ENCODE assay signal across 22 mouse cellular contexts in genomic region chr9:87405115-87405720, GRCm38 (mm10).
"Had no signal": no experiment of that assay in that cellular context is flagged by ENCODE, and none has a peak within 500 bp of the region (broad histone marks: within the 10 kb centered on the region; RNA-seq: fewer than 3 reads in every experiment).

No protein-coding gene starts in this region.

- ATAC-seq: intestine, embryonic 16.5 days had no signal

- H3K4me3 ChIP-seq: limb, embryonic 12.5 days; limb, embryonic 15.5 days; lung, embryonic 15.5 days; neural tube, embryonic 12.5 days; neural tube, embryonic 15.5 days; stomach, embryonic 15.5 days had no signal

- H3K9ac ChIP-seq: limb, embryonic 12.5 days; limb, embryonic 15.5 days; liver, embryonic 14.5 days; lung, embryonic 15.5 days; neural tube, embryonic 12.5 days; neural tube, embryonic 15.5 days; stomach, embryonic 15.5 days had no signal

- DNase-seq: kidney, adult 18-20 months; kidney, adult 9 months; kidney, postnatal 10 days; kidney, postnatal 36 days; left cerebral cortex, postnatal 4 days; lung, adult 18-20 months; lung, postnatal 14 days; midbrain, embryonic 14.5 days; right cerebral cortex, adult 18-20 months; right cerebral cortex, postnatal 14 days; right cerebral cortex, postnatal 4 days; thymus, postnatal 25 days had no signal

- H3K4me2 ChIP-seq: limb, embryonic 12.5 days; limb, embryonic 15.5 days; liver, embryonic 11.5 days; lung, embryonic 15.5 days; neural tube, embryonic 12.5 days; neural tube, embryonic 15.5 days; stomach, embryonic 15.5 days had no signal

- H3K27ac ChIP-seq: limb, embryonic 12.5 days; limb, embryonic 15.5 days; liver, embryonic 14.5 days; lung, embryonic 15.5 days; macrophage; neural tube, embryonic 12.5 days; neural tube, embryonic 15.5 days; stomach, embryonic 15.5 days had no signal

- H3K27me3 ChIP-seq: lung, embryonic 15.5 days; neural tube, embryonic 12.5 days; neural tube, embryonic 15.5 days; stomach, embryonic 15.5 days had no signal

- H3K9me3 ChIP-seq: limb, embryonic 12.5 days; limb, embryonic 15.5 days; lung, embryonic 15.5 days; neural tube, embryonic 12.5 days; neural tube, embryonic 15.5 days; stomach, embryonic 15.5 days had no signal

- H3K4me1 ChIP-seq: lung, embryonic 15.5 days; neural tube, embryonic 12.5 days; neural tube, embryonic 15.5 days; stomach, embryonic 15.5 days had no signal

- H3K36me3 ChIP-seq: limb, embryonic 12.5 days; limb, embryonic 15.5 days; lung, embryonic 15.5 days; neural tube, embryonic 12.5 days; neural tube, embryonic 15.5 days; stomach, embryonic 15.5 days had no signal
